Mouse (Mus musculus): ENCODE measurements around the gene Elovl4.

GRCm38 (mm10) chr9:83805977-83806815 is at the start of gene Elovl4:
- TF ChIP-seq CTCF (IDR thresholded peaks at IDR 0.05 in 2 of 3, conservative IDR thresholded peaks at IDR 0.05 in 1 of 3; ENCODE audit: control insufficient read depth in 1 of 3, insufficient read depth in 1 of 3, low read depth in 2 of 3, low read length in 3 of 3, poor library complexity in 1 of 3, severe bottlenecking in 1 of 3): no peak
- no peak for TF ChIP-seq RCOR1 (IDR thresholded peaks at IDR 0.05; ENCODE audit: low read depth, low read length)
- no peak for TF ChIP-seq USF1 (IDR thresholded peaks at IDR 0.05; ENCODE audit: low read depth, low read length)
